Mouse (Mus musculus) midbrain, embryonic 13.5 days (tissue): ENCODE data around the gene Rbm43. TPM values are rescaled to one million over a fixed set of nuclear protein-coding genes. Genes with fewer than 3 reads are reported as not detected.

ENCODE experiments used
- ATAC-seq: fragments of 200-750 bp; cut with Nextera tagmentation; 2 replicates; pipeline ENCODE4 v1.8.0; 2017; ENCODE audit warnings: mild to moderate bottlenecking, moderate TSS enrichment, moderate library complexity
- H3K27ac ChIP-seq: fragments of 300-500 bp; sonication (generic); 2 replicates; pipeline ENCODE4 v1.5.1; 2015; ENCODE audit warnings: inconsistent platforms, mild to moderate bottlenecking, moderate library complexity
- H3K27me3 ChIP-seq: fragments of 300-500 bp; sonication (generic); 2 replicates; pipeline ENCODE4 v1.6.1; 2015; ENCODE audit warnings: mild to moderate bottlenecking, inconsistent platforms
- H3K36me3 ChIP-seq: fragments of 300-500 bp; sonication (generic); 2 replicates; pipeline ENCODE4 v1.6.1; 2015; ENCODE audit warnings: mild to moderate bottlenecking, inconsistent platforms
- H3K4me1 ChIP-seq: fragments of 300-500 bp; sonication (generic); replicated peaks from 2 replicates; pipeline ENCODE4 v1.6.1; 2015; ENCODE audit warnings: inconsistent platforms
- H3K4me2 ChIP-seq: fragments of 300-500 bp; sonication (generic); replicated peaks from 2 replicates; pipeline ENCODE4 v1.6.1; 2015; ENCODE audit warnings: moderate library complexity, mild to moderate bottlenecking, inconsistent platforms
- H3K4me3 ChIP-seq: fragments of 300-500 bp; sonication (generic); replicated peaks from 2 replicates; pipeline ENCODE4 v1.5.1; 2015; ENCODE audit warnings: mild to moderate bottlenecking, inconsistent platforms
- H3K9ac ChIP-seq: fragments of 300-500 bp; sonication (generic); replicated peaks from 2 replicates; pipeline ENCODE4 v1.6.1; 2015; ENCODE audit warnings: mild to moderate bottlenecking, inconsistent platforms
- H3K9me3 ChIP-seq: fragments of 300-500 bp; sonication (generic); 2 replicates; pipeline ENCODE4 v1.6.1; 2016; ENCODE audit warnings: mild to moderate bottlenecking, inconsistent platforms
- WGBS: fragments of 180-500 bp; shearing (Covaris S2); methylation state at CpG from one replicate; pipeline ENCODE4 v1.1.7; 2015; 5-methylcytosine and 5-hydroxymethylcytosine counted together
- polyA plus RNA-seq: library from polyadenylated mRNA; unstranded; fragments of >200 nt; fragmentation: Nextera tagmentation; extraction: Ambion mirVana; gene quantifications from 2 replicates; pipeline ENCODE4 v1.2.1, GENCODE M21; 2015

The Rbm43 gene
- polyA plus RNA-seq: 3.6 and 4.0 TPM in 2 replicates

DNA sequence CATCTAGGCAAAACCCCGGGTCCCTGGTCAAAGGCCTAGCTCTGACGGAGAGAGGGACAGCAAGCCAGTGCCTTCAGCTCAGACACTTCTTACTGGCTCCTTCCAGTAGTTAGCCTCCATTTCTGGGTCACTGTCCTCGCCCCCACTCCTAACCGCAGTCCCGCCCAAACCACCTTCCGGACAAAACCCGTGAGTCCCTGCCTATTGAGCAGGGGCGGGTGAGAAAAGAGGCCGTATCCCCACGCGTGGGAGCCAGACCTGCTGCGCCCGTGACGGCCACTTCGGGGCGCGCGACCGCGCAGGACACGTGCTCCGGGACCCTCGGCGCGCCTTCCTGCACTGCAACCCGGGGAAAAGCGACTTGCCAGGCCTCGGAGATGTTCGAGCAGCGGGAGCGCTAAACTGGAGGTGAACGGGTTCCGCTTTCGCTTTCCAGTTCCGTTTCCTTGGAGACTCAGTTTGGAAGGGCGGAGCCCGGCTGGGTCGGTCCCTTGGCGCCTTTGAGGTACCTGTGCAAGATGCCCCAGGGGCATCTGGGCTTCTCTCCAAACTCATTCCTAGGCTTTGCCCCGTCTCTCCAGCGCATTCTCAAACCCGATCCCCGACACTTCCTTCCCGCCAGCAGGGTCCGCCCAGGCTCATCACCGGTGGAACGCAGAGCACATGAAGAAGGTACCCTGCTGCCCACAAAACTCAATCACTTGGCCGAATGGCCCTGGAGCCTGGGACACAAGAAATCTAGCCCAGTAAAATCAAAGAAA is at the start of gene Rbm43:
Gene Rbm43, minus strand, starts transcription at position 590 of the 761 bp plus-strand sequence.
- H3K4me3 ChIP-seq: peak within 1 kb of the TSS; percentile 48
- peak; percentile 86 for ATAC-seq
- peak within 1 kb of the TSS; percentile 63 for H3K9ac ChIP-seq
- no peak within 1 kb of the TSS for H3K27ac ChIP-seq
- peaks cover 13% of the 10 kb centered on the region for H3K27me3 ChIP-seq
- peak within 1 kb of the TSS; percentile 86 for H3K4me2 ChIP-seq
- 2% methylated on average over 48 of the region's 48 CpGs for WGBS
- H3K36me3 ChIP-seq: no peaks in the 10 kb centered on the region
- H3K4me1 ChIP-seq: 0 out of 2 replicates have a peak, but pooled peaks cover 3% of the 10 kb centered on the region
- H3K9me3 ChIP-seq: no peaks in the 10 kb centered on the region

DNA sequence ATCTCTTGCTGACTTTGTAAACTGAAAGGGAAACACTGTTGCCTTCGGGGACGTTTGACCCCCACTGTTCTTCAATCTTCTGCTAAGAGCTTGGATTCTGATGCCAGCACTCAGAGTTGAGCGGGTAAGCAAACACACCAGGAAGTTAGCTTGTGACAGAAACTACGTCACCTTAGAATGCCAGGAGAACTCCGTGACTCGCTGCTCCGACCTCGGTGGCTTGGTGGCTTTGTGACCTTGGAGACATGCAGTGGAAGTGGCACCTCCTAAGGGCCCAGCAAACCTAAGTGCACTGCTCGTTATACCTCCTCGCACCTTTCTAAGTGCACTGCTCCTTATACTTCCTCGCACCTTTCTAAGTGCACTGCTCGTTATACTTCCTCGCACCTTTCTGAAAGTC is 47.3 kb upstream of the Rbm43 start:
- ATAC-seq: no peak
- H3K27ac ChIP-seq: no peak overlapping the region
- no peak overlapping the region for H3K4me2 ChIP-seq
- peaks cover 5% of the 10 kb centered on the region for H3K9me3 ChIP-seq
- no peaks in the 10 kb centered on the region for H3K4me1 ChIP-seq
- 83% methylated on average over 13 of the region's 13 CpGs for WGBS
- no peak overlapping the region for H3K9ac ChIP-seq
- no peak overlapping the region for H3K4me3 ChIP-seq
- no peaks in the 10 kb centered on the region for H3K27me3 ChIP-seq
- no peaks in the 10 kb centered on the region for H3K36me3 ChIP-seq

DNA sequence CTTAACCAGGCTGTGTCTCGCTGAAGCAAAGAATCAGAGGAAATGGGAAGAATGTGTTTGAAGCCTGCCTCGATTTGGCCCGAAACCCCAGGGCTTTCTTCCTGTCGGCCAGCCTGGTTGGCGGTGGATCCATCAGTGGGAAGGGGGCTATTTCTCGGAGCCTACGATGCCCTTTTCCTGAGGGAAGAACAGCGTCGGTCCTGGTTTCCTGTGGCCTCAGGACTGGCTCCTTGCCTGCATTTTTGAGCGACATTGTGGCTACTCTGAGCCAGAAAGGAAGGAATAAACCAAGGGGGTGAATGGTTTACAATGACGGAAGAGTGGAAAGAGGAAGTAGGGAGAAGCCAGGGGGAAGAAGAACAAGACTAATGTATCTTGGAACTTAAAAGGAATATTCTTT is 46.7 kb upstream of the Rbm43 start:
- Histone ChIP-seq H3K4me2 (peak overlapping the region; percentile 17), H3K4me1 (no peaks in the 10 kb centered on the region), H3K27ac (peak overlapping the region; percentile 57), H3K9me3 (peaks cover 5% of the 10 kb centered on the region), H3K36me3 (no peaks in the 10 kb centered on the region), H3K9ac (no peak overlapping the region), H3K4me3 (no peak overlapping the region), H3K27me3 (no peaks in the 10 kb centered on the region)
- ATAC-seq: no peak
- WGBS: 65% methylated on average over 11 of the region's 11 CpGs

DNA sequence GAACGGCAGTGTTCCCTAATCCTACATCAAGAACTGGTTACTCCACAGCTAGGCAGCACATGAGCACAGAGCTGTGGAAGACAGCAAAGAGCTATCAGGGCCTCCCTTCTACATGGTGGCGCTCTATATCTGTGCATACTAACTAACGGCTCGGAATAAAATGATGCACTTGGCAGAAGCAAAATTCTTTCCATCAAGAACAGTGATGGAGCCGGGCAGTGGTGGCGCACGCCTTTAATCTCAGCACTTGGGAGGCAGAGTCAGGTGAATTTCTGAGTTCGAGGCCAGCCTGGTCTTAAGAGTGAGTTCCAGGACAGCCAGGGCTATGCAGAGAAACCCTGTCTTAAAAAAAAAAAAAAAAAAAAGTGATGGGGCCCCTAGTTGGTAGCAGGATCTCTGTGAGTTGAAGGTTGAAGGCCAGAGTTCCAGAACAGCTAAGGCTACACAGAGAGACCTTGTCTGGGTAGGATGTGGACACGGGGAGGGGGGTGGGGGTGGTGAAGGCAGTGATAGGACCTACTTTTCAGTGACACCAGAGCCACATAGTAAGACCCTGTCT is 38.5 kb upstream of the Rbm43 start, which contains the start of gene Nmi:
Gene Nmi, minus strand, starts transcription at position 85 of the 559 bp plus-strand sequence.
- Histone ChIP-seq H3K9me3 (no peaks in the 10 kb centered on the region), H3K36me3 (no peaks in the 10 kb centered on the region), H3K4me2 (peak within 1 kb of the TSS; percentile 71), H3K4me1 (0 out of 2 replicates have a peak, but pooled peaks cover 5% of the 10 kb centered on the region), H3K4me3 (peak within 1 kb of the TSS; percentile 49), H3K27me3 (no peaks in the 10 kb centered on the region), H3K9ac (peak within 1 kb of the TSS; percentile 60), H3K27ac (no peak within 1 kb of the TSS)
- ATAC-seq: peak; percentile 59; the same call in 1 of the 2 replicates
- WGBS: 71% methylated on average over 9 of the region's 9 CpGs

DNA sequence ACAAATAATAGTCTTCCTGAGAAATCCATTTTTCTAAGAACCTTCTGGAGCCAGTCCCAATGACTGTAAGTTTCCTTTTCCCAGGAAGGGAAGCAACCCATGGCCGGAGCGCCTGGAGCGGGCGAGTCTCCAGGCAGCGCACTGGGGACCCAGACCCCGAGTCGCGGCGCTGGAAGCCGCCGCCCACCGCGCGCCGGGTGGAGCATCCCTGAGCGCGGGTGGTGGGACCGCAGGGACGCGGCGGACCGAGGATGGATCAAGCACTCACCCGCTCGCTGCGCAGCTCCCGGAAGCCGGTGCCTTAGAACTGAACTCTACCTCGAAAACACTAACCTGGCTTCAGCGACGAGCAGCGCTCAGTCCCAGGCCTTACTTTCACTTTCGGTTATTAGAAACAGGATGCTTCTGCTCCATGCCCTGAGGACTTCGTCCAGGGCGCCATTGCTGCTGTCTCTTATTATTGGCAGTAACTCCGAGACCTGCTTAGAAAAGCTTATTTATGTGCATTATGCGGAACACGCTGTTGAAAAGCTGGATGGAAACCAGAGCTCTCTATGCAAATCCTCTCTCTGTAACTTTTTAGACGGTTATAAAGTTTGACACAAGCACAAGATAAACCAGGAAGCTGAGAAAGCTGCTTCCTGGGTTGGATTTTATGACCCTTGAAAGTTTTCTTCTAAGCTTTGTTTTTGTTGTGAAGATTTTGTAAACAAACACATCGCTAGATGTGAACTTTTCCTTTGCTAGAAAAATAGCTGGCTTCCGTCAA is 37.9 kb upstream of the Rbm43 start:
- H3K4me3 ChIP-seq: peak overlapping the region; percentile 49
- no peaks in the 10 kb centered on the region for H3K9me3 ChIP-seq
- H3K4me1 ChIP-seq: 0 out of 2 replicates have a peak, but pooled peaks cover 5% of the 10 kb centered on the region
- H3K4me2 ChIP-seq: peak overlapping the region; percentile 71
- ATAC-seq: peak; percentile 91
- H3K9ac ChIP-seq: peak overlapping the region; percentile 60
- no peak overlapping the region for H3K27ac ChIP-seq
- H3K36me3 ChIP-seq: no peaks in the 10 kb centered on the region
- 3% methylated on average over 40 of the region's 40 CpGs for WGBS
- no peaks in the 10 kb centered on the region for H3K27me3 ChIP-seq

DNA sequence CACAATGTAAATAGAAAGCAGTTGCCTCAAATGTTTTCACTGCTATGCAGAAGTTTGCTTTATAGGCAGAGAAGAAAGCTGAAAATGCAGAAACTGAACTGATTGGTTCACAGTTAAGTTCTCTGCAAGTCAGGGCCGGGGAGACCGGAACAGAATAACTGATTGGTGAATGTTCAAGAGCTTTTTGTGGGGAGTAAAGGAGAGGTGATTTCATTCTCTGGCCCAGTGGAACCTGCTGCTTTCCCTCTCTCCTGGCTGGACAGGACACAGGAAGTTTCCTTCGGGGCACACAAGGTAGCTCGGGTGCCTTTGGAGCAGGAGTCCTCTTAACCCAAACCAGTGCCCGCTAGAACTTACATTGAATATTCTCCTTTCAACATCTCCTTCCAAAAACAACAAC is 37.2 kb upstream of the Rbm43 start:
- no peaks in the 10 kb centered on the region for H3K27me3 ChIP-seq
- 0 out of 2 replicates have a peak, but pooled peaks cover 5% of the 10 kb centered on the region for H3K4me1 ChIP-seq
- H3K9ac ChIP-seq: no peak overlapping the region
- peak; percentile 49; the same call in 1 of the 2 replicates for ATAC-seq
- no peaks in the 10 kb centered on the region for H3K9me3 ChIP-seq
- peak overlapping the region; percentile 49 for H3K4me3 ChIP-seq
- H3K4me2 ChIP-seq: peak overlapping the region; percentile 71
- 62% methylated on average over 5 of the region's 5 CpGs for WGBS
- no peak overlapping the region for H3K27ac ChIP-seq
- no peaks in the 10 kb centered on the region for H3K36me3 ChIP-seq

DNA sequence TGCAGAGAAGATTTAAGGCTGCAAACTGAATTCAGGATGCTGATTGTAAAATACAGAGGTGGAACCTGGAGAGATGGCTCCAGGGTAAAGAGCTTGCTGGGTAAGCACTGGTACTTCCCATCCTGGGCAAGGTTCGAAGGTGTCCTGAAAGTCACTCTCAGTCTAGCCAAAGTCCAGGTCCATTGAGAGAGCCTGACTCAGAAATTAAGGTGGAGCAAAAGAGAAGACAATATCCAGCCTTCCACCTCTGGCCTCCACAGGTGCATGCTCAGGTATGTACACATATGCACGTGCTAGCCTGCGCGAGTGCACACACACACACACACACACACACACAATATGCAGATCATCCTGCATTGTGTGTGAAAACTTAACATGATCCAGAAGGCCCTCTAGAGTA is 35.9 kb upstream of the Rbm43 start:
- Histone ChIP-seq H3K9ac (no peak overlapping the region), H3K4me3 (no peak overlapping the region), H3K36me3 (no peaks in the 10 kb centered on the region), H3K27me3 (no peaks in the 10 kb centered on the region), H3K4me2 (no peak overlapping the region), H3K27ac (no peak overlapping the region), H3K4me1 (0 out of 2 replicates have a peak, but pooled peaks cover 5% of the 10 kb centered on the region), H3K9me3 (no peaks in the 10 kb centered on the region)
- ATAC-seq: no peak
- 98% methylated on average over 4 of the region's 4 CpGs for WGBS

DNA sequence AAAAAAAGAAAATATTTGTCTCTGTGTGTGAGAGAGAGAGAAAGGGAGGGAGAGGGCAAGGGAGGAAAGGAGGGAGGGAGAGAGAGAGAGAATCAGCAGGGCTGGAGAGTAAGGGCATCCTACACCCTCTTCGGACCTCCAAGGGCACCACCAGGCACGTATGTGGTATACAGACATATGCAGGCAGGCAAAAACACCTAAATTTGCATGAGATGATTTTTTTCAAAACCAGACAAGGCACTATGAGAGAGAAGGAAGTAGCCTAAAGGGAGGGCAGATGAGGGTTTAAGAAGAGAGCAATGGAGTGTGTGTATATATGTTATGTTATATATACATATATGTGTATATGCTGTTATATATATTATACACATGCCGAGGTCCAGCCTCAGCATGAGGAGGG is 32.3 kb upstream of the Rbm43 start:
- no peak overlapping the region for H3K9ac ChIP-seq
- H3K4me1 ChIP-seq: no peaks in the 10 kb centered on the region
- no peak for ATAC-seq
- H3K9me3 ChIP-seq: no peaks in the 10 kb centered on the region
- no peak overlapping the region for H3K4me3 ChIP-seq
- 89% methylated on average over 3 of the region's 3 CpGs for whole genome bisulfite sequencing
- H3K27ac ChIP-seq: no peak overlapping the region
- H3K27me3 ChIP-seq: no peaks in the 10 kb centered on the region
- H3K4me2 ChIP-seq: no peak overlapping the region
- H3K36me3 ChIP-seq: no peaks in the 10 kb centered on the region

DNA sequence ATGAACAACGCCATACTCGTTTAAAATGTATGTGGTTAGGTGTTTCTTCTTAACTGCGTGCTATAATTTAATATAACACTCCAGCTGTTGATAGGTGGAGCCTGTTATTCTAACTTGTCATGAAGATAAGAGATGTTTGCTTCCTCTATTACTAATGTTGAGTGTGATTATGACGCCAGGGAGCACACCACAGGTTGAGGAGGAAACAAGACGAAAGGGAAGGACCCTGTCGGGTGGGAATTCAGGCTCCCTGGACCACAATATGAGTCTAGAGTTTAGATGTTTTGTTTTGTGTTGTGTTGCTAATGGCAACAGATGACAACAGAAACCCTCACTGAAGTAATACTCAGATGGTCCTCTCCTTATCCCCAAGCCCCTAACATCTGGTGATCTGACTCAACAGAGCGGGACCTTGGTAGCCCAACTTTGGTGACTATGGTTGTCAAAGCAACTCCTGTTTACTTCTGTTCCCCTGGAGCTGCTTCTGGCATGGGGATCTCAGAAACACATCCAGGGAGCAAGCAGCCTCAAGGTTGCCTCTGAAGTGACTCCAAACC is 18.8 kb upstream of the Rbm43 start:
- H3K4me1 ChIP-seq: no peaks in the 10 kb centered on the region
- no peak overlapping the region for H3K4me3 ChIP-seq
- H3K27me3 ChIP-seq: no peaks in the 10 kb centered on the region
- 92% methylated on average over 7 of the region's 7 CpGs for WGBS
- no peak for ATAC-seq
- no peak overlapping the region for H3K27ac ChIP-seq
- H3K4me2 ChIP-seq: no peak overlapping the region
- no peaks in the 10 kb centered on the region for H3K36me3 ChIP-seq
- no peak overlapping the region for H3K9ac ChIP-seq
- H3K9me3 ChIP-seq: no peaks in the 10 kb centered on the region

DNA sequence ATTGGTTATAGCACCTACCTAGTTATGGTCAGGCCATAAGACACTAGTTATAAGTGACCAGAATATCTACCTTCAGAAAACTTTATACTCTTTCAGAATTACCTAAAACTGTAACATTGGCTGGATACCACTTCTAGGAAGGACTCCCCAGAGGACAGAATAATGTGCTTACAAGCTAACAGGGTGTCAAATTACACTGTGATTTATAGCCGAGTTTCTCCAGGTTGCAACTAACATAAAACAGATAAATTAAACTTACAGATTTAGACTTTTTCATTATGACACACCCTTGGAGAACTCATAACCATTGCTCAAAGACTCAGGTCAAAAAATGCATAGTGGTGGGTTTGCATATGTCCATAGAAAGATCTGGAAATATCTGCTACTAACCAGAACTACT is 15.9 kb upstream of the Rbm43 start:
- 53% methylated on average over 1 of the region's 1 CpGs for WGBS
- no peak overlapping the region for H3K4me3 ChIP-seq

DNA sequence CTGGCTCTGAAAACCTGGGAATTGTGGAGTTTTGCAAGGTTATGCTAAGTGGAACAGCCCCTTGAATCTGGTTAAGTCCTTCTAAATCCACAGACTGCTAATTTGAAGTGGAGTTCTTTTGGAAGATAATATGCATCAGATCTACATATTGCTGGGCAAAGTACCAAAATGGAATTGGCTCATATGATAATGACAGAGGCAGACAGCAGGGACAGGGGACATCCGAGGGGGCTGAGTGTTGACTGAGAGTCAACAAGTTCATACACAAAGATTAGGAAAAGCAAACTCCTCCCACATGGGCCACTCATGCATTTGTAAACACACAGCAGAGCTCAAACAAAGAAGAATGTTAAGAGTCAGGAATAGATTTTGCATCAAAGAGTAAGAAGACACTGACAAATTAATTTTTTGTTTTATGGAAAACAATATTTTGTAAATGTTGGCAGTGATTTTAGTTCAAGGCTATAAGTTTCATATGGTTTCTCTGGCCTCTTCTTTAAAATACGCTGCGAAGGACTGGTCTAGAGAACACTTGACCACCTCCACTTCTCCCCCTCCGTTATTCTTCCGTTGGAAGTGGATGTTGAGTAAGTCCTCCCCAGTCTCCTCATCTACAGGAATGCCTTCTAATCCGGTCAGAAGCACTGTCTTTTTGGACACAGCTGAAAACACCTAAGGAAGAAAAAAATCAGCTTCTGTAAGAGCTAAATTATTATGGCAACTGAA is 13.3 kb upstream of the Rbm43 start:
- Histone ChIP-seq H3K36me3 (no peaks in the 10 kb centered on the region), H3K27me3 (no peaks in the 10 kb centered on the region), H3K9me3 (peaks cover 4% of the 10 kb centered on the region; the same call in 1 of the 2 replicates), H3K9ac (no peak overlapping the region), H3K4me1 (no peaks in the 10 kb centered on the region), H3K4me2 (no peak overlapping the region), H3K4me3 (no peak overlapping the region), H3K27ac (no peak overlapping the region)
- 84% methylated on average over 6 of the region's 6 CpGs for WGBS
- no peak for ATAC-seq

More for the DNA sequence above, 15.9 kb upstream of the Rbm43 start:
- Histone ChIP-seq H3K4me2 (no peak overlapping the region), H3K4me1 (no peaks in the 10 kb centered on the region), H3K27me3 (no peaks in the 10 kb centered on the region), H3K9ac (no peak overlapping the region), H3K9me3 (no peaks in the 10 kb centered on the region), H3K27ac (no peak overlapping the region), H3K36me3 (no peaks in the 10 kb centered on the region)
- no peak for ATAC-seq
